Mouse (Mus musculus) common myeloid progenitor, adult 5-6 weeks (primary cell): ENCODE measurements around the gene Prn. TPM values are rescaled to one million over a fixed set of nuclear protein-coding genes. Genes with fewer than 3 reads are reported as not detected.

Source experiments
- ATAC-seq: replicated peaks from 2 replicates; pipeline ENCODE4 v1.8.0; 2016; ENCODE audit warnings: low read depth, mild to moderate bottlenecking, moderate TSS enrichment, inconsistent platforms; ENCODE audit not compliant: poor library complexity, severe bottlenecking
- total RNA-seq: library from RNA; stranded (forward); fragments of 200-1000, 187-1606 nt; gene quantifications from 2 replicates; pipeline ENCODE4 v1.2.3, GENCODE M21; 2017

The Prn gene
- total RNA-seq, 1 experiment from 2014 or later = not detected

- ATAC-seq = no peak
Measured at GRCm38 (mm10) chr2:131945765-131946164, 36.0 kb downstream of the Prn start.

DNA sequence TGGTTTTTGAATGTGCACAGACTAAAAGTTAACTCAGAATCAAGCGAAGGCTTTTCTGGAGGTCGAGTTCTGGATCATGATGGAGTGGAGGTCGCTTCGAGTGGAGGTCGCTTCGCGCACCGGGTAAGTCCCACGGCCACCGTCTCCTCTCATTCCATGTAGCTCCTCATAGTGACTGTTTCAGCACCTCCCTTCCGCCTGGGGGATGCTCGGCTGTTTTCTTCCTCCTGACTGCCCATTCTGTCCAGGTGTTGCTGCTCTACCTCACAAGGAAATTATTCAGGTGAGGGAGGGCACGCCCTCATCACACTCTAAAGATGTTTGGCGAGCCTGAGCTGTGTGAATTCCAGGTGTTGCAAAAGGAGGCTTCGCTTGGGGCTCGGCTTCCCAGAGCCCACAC lies 36.6 kb downstream of the Prn start:
- no peak for ATAC-seq

GRCm38 (mm10) chr2:131948156-131948555 lies 38.4 kb downstream of the Prn start:
- ATAC-seq = no peak

- ATAC-seq = no peak
Measured at GRCm38 (mm10) chr2:131948916-131949639, 39.3 kb downstream of the Prn start.

DNA sequence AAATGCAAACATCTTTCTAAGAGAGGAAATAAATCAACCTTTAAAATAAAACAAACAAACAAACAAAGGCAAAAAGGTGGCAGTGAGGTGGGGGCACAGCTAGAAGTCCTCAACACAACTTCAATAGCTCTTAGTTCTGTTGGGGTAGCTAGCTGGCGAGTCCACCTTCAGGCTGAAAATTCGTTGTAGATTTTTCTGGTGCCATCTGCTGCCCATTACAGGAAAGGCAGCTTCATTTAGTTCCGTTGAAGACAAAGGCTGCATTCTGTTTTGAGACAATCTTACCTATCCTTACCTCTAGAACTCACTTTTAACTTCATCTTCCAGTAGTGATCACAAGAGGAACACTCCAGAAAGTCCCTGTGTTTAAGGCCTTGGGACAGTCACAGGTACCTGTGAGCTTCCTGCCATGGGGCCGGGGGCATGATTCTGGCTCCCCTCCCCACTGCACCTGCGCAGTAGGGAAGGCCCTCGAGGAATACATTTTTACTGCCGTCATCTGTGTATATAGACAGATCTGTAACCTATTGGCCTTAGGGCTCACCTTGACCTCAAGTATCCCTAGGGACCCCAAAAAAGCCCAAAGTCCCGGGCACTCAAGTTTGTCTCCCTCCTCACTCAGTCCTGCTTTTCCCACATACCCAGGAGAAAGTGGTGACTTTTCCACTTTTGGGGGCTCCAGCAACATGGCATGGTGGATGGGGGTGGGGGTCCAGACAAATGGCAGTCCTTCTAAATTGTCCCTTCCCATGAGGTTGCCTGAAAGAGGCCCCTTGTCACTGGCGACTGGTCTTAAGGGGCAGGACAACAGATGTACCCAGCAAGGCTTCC lies 40.2 kb downstream of the Prn start:
- peak; percentile 61 for ATAC-seq

GRCm38 (mm10) chr2:131950598-131951095 lies 40.9 kb downstream of the Prn start, which contains the start of gene Prnd:
TSS of gene Prnd (plus strand) at chr2:131950861.
- ATAC-seq = peak; percentile 36

DNA sequence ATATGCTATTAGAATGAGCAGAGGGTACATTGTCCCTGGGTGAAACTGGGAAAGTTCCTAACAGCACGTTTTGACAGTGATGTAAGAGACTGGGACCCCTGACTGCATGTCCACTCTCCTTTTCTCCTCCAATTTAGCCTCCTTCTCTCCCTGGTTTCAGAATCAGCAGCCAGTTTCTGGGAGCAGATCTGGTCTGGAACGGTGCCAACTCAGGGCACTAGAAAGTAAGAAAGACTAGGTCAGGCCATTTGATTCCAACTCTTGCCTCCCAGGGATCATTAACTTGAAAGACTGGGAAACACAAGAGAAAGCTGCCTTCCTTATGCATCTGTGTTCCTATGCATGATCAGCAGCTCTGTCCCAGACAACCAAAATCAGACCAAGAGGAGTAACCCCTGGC lies 42.7 kb downstream of the Prn start:
- ATAC-seq = no peak

GRCm38 (mm10) chr2:131952961-131953538 lies 43.3 kb downstream of the Prn start:
- ATAC-seq = no peak

- no peak for ATAC-seq
Measured at GRCm38 (mm10) chr2:131953711-131954110, 44.0 kb downstream of the Prn start.

GRCm38 (mm10) chr2:131954835-131955234 lies 45.1 kb downstream of the Prn start:
- ATAC-seq = no peak

DNA sequence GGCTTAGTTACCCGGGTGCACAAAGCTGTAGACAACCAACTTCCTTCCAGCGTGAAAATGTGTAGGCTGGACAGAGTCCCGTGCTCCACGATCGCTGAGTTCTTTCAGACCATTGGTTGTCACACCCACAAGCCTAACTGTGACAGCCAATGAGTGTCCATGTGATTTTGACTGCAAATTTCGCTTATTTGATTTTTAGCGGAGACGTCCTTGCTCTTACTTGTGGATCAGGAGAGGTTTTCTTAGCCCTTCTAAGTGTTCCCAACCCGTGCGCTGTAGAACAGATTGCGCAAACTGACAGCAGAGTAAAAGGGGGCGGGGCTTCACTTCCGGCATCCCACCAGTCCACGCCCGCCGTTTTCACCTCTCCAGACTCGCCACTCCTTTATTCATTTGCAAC lies 45.5 kb downstream of the Prn start:
- ATAC-seq = peak; percentile 78

GRCm38 (mm10) chr2:131956336-131957256 lies 46.8 kb downstream of the Prn start:
- no peak for ATAC-seq

- ATAC-seq = no peak
Measured at GRCm38 (mm10) chr2:131957731-131958222, 48.0 kb downstream of the Prn start.

GRCm38 (mm10) chr2:131961671-131962070 lies 51.9 kb downstream of the Prn start:
- no peak for ATAC-seq

DNA sequence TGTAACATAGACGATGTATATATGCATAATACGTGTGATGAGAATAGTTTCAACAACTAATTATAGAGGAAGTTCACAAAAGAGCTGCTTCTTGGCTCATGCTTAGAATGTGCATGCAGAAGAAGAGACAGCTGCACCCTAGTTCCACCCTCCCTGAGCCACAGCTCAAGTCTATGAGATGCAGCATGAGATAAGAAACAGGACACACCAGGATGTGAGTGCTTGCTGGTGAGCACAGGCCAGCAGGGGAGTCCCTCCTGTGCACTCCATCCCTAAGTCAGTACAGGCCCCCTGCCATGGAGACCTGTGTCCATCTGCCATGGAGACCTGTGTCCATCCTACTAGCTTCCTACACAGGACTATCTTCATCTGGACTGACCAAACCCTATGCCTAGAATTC lies 60.8 kb downstream of the Prn start:
- ATAC-seq = no peak

DNA sequence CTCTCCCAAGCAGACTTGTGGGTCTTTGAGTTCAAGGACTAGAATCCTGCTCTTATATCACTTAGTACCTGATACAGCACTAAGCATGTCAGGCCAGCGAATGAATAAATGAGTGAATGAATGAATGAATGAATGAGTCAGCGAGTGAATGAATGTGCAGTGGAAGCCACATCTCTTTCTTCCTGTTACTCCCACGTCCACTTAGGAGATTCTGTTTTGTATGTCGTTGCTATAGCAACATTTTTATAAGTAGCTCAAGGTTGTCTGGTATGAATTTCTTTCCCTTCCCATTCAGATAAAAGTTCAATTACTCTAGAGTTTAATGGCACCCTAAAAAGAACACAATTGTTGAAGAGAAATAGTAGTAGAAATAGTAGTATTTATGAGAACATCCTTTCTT lies 61.3 kb downstream of the Prn start:
- no peak for ATAC-seq

DNA sequence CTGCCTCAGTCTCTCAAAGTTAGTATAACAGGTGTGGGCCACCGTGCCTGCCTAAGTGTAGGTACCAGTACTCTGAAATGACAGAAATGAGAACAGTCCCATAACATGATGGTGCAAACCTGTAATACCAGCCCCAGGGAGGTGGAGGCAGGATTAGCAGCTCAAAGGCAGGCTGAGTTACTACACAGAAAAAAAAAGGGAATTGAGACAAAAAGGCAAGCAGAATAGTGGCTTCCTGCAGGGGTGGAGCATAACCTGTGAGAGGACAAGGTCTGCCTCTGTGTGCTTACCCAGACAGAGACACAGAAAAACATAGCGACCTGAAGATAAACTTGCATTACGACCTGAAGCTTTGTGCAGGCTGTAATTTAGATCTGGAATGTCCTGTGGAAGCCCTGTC lies 66.9 kb downstream of the Prn start:
- peak; percentile 60 for ATAC-seq

DNA sequence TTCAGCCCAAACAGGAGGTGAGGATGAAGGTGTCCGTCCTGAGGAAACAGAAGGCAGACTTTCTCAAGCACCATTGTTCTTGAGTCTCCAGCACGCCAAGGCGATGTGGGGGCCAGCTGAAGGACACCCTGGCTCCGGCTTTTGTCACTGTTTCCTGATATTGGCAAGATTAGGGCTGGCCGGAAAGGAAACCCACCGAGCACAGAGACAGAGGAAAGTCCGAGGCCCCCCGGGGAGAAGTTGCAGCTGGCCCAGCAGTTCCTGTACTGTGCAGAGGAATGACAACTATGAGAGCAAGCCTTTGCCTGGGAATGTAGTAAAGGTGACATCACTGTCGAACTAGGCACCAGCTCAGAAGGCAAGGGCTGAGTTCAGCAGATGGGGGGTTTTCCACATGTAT lies 71.1 kb downstream of the Prn start:
- ATAC-seq = peak; percentile 22; the same call in 1 of the 2 replicates

GRCm38 (mm10) chr2:131982546-131983196 lies 72.9 kb downstream of the Prn start:
- peak; percentile 92 for ATAC-seq
